Mouse (Mus musculus) ovary, adult 18-20 months (tissue): ENCODE results near the gene Irf9.

Experiments used
- DNase-seq: peaks from one replicate; pipeline ENCODE4 v3.0.0; 2022; ENCODE audit warnings: low spot score, mixed read lengths

The Irf9 gene

GRCm38 (mm10) chr14:55580731-55581130 is 22.6 kb upstream of the Irf9 start:
- DNase-seq: no peak

- no peak for DNase-seq
These were observed 21.2 kb upstream of the Irf9 start for GRCm38 (mm10) chr14:55581981-55582681.

GRCm38 (mm10) chr14:55584303-55584701 is 19.1 kb upstream of the Irf9 start:
- DNase-seq: no peak

DNA sequence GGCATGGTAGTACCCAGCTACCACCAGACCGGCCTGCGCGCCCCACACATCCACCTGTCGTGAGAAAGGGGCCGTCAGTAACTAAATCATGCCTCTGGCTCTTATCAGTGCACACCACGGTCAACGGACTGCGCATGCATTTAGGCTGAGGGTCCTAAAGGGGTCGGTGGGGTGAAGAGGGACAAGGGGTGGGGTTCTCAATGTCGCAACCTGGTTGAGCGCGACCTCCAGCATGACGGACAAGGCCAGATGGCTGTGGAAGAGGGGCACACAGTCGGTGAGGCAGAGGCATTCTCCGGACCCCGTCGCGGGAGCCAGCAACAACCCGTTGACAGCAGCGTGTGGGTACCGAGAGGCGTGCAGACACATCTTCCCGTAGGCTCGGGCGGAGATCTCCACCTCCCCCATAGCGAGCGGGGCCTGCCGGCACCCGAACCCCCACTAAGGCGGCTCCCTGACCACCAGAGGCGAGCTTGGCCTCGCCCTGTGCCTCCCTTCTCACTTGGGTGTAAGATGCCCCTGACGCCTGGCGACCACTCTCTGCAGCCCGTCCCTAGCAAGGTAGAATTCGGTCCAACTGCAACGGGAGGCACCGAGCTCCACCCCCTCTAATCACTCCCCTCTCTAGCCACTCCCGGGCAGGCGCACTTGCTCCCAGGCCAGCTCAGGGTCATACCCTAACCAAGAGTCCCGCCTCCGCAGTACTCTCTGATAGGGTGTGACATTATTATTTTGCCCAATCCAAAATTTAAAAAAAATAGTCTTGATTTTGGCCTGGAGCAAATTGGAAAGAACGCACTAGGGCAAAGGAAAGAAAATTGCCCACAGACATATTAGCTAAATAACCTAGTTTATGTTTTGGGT is 18.4 kb upstream of the Irf9 start, which contains the start of gene Emc9:
TSS of gene Emc9 (minus strand) at position 601 of the 864 bp plus-strand sequence.
- peak; percentile 81 for DNase-seq

DNA sequence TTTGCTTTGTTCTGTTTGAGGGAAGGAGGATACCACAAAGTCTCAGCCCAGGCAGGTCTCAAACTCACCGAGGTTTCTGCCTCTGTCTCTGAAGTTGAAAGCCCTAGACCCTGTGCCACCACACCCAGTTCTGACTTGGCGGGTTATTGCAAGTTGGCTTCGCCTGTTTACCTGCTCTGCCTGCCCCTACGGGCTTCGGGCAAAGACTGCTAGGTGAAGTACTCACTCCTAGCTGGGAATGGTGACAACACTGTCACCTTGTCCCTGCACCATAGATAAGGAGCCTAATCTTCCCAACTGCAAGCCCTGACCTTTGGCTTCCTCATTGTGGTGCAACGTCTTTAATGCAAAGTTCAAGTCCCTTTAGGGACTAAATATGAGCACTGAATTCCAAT is 17.8 kb upstream of the Irf9 start:
- DNase-seq: no peak

- DNase-seq: no peak
These were observed 17.2 kb upstream of the Irf9 start for GRCm38 (mm10) chr14:55586149-55586548.

DNA sequence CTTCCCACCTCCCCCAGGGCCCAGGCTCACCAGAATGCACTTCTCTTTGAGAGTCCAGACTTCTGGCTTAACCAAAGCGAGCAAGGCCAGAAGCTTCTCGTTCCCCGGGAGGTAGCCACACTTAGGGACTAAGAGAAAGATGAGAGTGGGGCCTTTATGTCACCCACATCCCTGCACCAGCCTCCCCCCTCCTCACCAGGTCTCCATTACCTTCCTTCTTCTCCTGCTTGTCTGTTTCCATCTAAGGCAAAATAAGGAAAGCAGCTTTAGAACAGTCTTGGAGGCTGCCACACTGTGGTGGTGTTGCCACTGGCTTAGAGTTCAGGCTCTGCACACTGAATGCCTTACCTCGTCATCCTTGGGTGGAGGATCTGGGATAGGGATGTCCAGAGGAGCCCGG is 14.1 kb upstream of the Irf9 start:
- no peak for DNase-seq

DNA sequence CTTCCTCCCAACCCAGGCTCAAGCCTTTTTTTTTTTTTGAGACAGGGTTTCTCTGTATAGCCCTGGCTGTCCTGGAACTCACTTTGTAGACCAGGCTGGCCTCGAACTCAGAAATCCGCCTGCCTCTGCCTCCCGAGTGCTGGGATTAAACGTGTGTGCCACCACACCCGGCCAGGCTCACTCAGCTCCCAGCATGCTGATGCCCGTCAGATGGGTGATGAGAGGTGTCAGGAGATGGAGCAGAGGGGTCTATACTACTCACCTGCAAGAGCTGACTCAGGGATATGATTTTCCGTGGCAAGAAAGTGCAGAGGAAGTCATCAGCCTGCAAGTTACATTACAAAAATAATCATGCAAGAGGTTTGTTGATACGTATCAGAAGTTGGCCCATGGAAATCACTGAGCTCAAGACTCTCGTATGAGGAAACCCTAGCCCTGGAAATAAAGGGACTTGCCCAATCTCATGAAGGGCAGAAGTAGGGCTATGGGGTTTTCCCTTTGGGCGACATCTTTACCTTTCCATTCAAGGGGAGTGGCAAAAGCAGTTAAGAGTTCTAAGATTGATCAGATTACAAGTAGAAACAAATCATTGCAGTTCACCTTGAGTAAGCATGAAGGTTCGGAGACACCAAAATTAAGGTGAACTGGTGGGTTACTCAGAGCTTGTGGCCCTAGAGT is 13.5 kb upstream of the Irf9 start:
- DNase-seq: no peak

- peak; percentile 98 for DNase-seq
These were observed 12.5 kb upstream of the Irf9 start, which contains the start of gene Psme2 for GRCm38 (mm10) chr14:55590748-55591330. Gene Psme2, minus strand, starts transcription at chr14:55591113.

DNA sequence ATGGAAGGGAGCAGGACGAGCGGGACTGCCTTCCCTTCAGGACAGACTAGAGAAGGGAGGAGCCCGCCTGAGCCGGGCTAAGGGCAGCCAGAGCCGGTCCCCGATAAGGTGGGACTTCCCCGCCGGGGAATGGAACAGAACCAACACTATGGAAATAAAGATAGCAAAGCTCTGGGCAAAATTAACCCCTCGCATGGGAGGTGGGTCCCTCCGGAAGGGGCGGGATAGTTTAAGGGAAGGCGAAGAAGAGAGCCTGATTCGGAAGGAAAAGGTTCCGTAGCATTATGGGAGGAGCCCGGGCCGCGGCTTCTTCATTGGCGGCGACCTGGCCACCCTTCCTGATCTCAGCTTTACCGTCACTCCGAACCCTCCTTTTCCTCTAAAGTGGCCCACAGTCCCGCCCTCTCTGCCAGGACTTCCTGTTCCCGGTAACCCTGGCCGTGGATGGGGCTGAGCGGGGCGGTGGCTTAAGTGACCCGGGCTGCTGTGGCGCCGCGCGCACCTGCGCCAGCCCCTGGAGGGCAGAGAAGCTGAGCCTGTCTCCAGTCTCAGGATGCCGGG is 12.0 kb upstream of the Irf9 start, which contains the start of gene Rnf31:
TSS of gene Rnf31 (plus strand) at position 378 of the 561 bp plus-strand sequence.
- peak; percentile 93 for DNase-seq

GRCm38 (mm10) chr14:55592226-55592625 is 11.1 kb upstream of the Irf9 start:
- no peak for DNase-seq

DNA sequence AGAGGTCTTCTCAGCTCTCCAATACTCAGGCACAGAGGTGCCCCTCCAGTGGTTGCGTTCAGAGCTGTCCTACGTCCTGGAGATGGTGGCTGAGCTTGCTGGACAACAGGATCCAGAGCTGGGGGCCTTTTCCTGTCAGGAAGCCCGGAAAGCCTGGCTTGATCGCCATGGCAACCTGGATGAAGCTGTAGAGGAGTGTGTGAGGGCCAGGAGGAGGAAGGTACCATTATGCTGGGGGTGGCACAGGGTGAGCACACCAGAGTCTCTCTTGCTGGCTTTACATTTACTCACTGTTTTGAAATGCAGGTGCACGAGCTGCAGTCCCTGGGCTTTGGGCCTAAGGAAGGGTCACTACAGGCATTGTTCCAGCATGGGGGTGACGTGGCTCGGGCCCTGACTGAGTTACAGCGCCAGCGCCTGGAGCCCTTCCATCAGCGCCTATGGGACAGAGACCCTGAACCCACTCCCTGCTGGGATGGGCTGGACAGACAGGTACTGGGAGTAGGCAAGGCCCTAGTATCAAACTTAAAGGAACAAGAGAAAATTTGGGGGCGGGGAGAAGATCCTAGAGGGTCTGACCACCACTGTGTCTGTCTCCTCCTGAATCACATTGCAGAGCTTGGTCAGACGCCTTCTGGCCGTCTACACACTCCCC is 7.2 kb upstream of the Irf9 start:
- no peak for DNase-seq

DNA sequence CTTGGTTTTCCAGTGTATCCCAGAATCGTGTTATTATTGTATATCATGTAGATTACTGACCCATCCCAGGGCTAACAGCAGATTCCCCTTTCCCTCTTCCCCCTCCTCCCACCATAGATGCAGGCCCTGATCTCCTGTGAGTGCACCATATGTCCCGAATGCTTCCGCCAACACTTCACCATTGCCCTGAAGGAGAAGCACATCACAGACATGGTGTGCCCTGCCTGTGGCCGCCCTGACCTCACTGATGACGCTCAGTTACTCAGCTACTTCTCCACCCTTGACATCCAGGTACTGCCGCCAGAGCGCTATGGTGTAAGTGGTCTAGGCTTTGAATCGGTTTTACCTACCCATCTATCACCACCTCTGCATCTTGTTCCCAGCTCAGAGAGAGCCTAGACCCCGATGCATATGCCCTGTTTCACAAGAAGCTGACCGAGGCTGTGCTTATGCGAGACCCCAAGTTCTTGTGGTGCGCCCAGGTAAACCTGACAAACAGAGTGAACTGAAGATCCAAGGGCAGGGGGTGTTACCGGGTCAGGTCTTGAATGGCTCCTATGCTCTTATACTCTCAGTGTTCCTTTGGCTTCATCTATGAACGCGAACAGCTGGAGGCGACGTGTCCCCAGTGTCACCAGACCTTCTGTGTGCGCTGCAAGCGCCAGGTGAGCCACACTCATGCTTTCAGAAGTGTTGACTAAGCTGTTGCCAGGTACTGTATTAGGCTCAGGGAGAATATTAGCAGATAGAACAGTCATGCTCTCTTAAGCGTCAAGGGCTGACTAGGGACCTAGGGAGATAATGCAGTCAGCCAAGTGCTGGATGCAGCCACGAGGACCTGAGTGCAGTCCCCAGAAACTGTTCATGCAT is 4.6 kb upstream of the Irf9 start:
- DNase-seq: no peak

DNA sequence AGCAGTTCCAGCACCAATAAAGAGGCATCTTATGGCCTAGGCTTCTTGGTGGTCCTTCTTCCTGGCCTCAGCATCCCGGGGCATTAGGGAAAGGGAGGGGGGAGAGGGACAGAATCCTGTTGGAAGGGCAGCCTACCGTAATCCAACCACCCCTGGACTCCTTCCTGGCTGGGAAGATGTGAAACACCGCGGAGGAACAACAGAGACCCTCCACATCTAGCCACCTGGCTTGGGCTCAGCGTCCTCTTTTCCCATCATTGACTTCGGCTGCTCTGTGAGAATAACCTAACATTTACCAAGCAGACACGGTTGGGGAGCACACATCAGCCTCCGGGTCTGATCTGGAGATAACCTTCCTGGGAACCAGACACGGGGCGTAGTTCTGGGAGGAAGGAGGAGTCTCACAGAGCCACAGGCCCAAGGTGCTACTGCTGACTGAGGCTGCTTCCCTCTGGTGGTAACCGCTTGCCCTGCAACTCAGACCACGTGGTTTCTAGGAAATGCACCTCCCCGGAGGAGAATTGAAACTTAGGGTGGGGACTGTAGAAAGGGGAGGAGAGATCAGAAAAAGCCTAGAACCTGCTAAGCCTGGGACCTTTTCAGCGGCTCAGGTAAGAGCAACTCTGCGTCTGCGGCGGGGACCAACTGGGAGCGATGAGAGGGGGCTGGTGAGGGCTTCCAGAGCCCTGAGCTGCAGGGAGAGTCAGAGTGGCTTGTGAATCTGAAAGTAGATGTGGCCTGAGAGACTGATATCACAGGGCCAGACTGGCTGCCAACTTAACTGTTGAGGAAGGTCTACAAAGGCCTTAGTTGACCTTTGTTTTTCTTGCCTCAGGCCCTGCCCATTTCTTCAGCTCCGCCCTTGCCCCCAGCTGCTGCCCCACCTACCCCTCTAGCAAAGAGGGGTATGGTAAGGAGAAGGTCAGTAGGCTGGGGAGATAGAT is 534 bp downstream of the Irf9 start:
- DNase-seq: peak; percentile 85

DNA sequence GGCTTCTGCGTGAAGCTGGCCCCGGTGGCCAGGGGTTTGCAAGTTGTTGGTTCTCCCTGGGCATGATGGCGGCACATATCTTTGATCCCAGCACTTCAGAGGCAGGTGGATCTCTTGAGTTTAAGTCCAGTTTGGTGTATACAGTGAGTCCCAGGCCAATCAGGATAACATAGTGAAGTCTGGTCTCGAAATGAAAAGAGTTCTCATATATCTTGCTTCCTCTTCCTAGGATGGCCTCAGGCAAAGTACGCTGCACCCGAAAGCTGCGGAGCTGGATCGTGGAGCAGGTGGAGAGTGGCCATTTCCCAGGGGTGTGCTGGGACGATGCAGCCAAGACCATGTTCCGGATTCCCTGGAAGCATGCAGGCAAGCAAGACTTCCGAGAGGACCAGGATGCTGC is 1.5 kb downstream of the Irf9 start:
- no peak for DNase-seq

- DNase-seq: no peak
These were observed 2.5 kb downstream of the Irf9 start for GRCm38 (mm10) chr14:55605743-55606459.

- DNase-seq: no peak
These were observed 5.0 kb downstream of the Irf9 start for GRCm38 (mm10) chr14:55608339-55608738.

DNA sequence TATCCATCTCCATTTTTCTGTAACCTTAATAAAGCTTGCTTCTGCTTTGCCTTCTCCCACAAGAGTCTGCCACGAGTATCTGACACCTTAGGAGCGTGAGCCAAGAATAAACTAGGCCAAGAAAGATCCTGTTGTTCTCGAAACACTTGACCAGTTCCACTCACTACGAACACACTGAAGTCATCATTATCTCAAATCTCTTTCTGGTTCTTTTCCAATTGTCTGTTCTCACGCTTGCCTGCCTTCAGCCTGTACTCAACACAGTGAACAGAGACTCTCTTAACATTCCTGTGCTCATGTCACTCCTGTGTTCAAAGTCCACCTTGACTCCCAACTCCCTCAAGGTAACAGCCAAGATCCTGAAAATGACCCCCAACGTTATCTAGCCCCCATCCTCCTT is 10.0 kb downstream of the Irf9 start:
- no peak for DNase-seq
